9 mouse cellular contexts compared by ENCODE assay signal in the genomic region with DNA sequence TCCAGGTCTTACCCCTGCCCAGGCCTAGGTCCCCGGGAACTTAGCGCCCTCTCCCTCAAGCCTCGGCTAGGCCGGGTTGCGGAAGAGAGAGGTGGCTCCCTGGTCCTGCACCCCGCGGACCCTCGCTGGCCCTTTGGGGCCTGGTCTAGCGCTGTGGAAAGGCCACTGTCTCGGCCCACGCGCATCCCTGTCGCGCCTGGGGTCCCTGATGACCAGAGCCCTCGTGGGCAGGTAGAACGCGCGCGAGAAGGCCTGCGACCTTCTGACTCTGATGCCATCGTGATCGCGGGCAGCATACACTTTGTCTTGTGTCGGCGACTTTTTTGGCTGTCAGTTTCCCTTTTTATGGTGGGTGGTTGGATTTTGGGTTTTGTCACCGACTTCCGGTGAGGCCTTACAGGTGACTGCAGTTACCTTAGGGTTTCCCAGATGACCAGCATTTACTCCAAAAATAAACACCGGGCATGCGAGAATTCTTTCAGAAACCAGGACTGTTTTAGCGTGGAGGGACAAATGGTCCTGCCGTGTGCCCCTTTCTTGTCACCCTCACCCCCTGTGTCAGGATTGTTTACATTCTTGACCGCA. TPM values are rescaled to one million over a fixed set of nuclear protein-coding genes. Genes with fewer than 3 reads are reported as not detected.
A peak's percentile ranks its signal among the peaks of the same experiment; 100 is the strongest.
DNase-seq lines count a peak whose midpoint lies in the region; ATAC-seq and TF ChIP-seq lines count a peak whose summit lies in the region.
"Had no signal": no experiment of that assay in that cellular context is flagged by ENCODE, and none has a peak within 500 bp of the region (broad histone marks: within the 10 kb centered on the region; RNA-seq: fewer than 3 reads in every experiment).

A gene (minus strand): TSS at position 223 of the 585 bp plus-strand sequence.

- no peak for TF ChIP-seq POLR2A in lung, adult 2 months (IDR thresholded peaks at IDR 0.05; ENCODE audit: borderline replicate concordance, extremely low read depth, low read depth, low read length)
- TF ChIP-seq POLR2A in limb, embryonic 14.5 days (IDR thresholded peaks at IDR 0.05; ENCODE audit: borderline replicate concordance, extremely low read depth, insufficient read depth, insufficient read length): no peak

- no peaks in the 10 kb centered on the region for H3K36me3 ChIP-seq in forebrain, embryonic 11.5 days (ENCODE audit: control insufficient read depth, insufficient read depth, low read length)
- H3K36me3 ChIP-seq in limb, embryonic 14.5 days (ENCODE audit: control insufficient read depth, insufficient read depth, low read length): peaks cover 3% of the 10 kb centered on the region; the same call in 1 of the 2 replicates

- peak within 1 kb of the TSS; percentile 93 for H3K9ac ChIP-seq in forebrain, embryonic 11.5 days (ENCODE audit: low read length)
- peak within 1 kb of the TSS; percentile 91 for H3K9ac ChIP-seq in limb, embryonic 14.5 days (ENCODE audit: low read depth, low read length, severe bottlenecking)

- no peaks in the 10 kb centered on the region for H3K27me3 ChIP-seq in forebrain, embryonic 11.5 days (ENCODE audit: control insufficient read depth, insufficient read depth, low read length)
- no peaks in the 10 kb centered on the region for H3K27me3 ChIP-seq in limb, embryonic 14.5 days (ENCODE audit: control insufficient read depth, insufficient read depth, low read length)

- ATAC-seq in forebrain, embryonic 11.5 days (replicated peaks; ENCODE audit: low FRiP score): peak; percentile 69
- ATAC-seq in limb, embryonic 14.5 days (ENCODE audit: low FRiP score, low read depth): no peak; the same call in 1 of the 2 replicates
- peak; percentile 40 for ATAC-seq in monocyte, adult 5-6 weeks (replicated peaks; ENCODE audit: insufficient number of reproducible peaks, low FRiP score, low TSS enrichment, poor library complexity, severe bottlenecking)

- H3K4me3 ChIP-seq in lung, adult 2 months (replicated peaks; ENCODE audit: extremely low read depth, low read depth, low read length): peak within 1 kb of the TSS; percentile 71
- peak within 1 kb of the TSS; percentile 74 for H3K4me3 ChIP-seq in forebrain, embryonic 11.5 days (ENCODE audit: low read depth, low read length)
- H3K4me3 ChIP-seq in limb, embryonic 14.5 days (replicated peaks; ENCODE audit: low read length): peak within 1 kb of the TSS; percentile 70

- no peaks in the 10 kb centered on the region for H3K9me3 ChIP-seq in forebrain, embryonic 11.5 days (ENCODE audit: control insufficient read depth, low read length)
- no peaks in the 10 kb centered on the region for H3K9me3 ChIP-seq in limb, embryonic 14.5 days (ENCODE audit: control insufficient read depth, low read length)

- peaks cover 6% of the 10 kb centered on the region; the same call in 1 of the 2 replicates for H3K4me1 ChIP-seq in lung, adult 2 months (ENCODE audit: control insufficient read depth, insufficient read depth, low read length)
- peaks cover 4% of the 10 kb centered on the region; the same call in 1 of the 2 replicates for H3K4me1 ChIP-seq in forebrain, embryonic 11.5 days (replicated peaks; ENCODE audit: control insufficient read depth, insufficient read depth, low read length)
- peaks cover 14% of the 10 kb centered on the region for H3K4me1 ChIP-seq in limb, embryonic 14.5 days (ENCODE audit: control insufficient read depth, insufficient read depth, low read length)

- no peak for TF ChIP-seq CTCF in lung, adult 2 months (IDR thresholded peaks at IDR 0.05; ENCODE audit: insufficient read depth, low read length)

- H3K27ac ChIP-seq in forebrain, embryonic 11.5 days (ENCODE audit: low read depth, low read length): no peak within 1 kb of the TSS
- peak within 1 kb of the TSS; percentile 55; the same call in 1 of the 2 replicates for H3K27ac ChIP-seq in limb, embryonic 14.5 days (replicated peaks; ENCODE audit: low read depth, low read length)

- peak within 1 kb of the TSS; percentile 88 for H3K4me2 ChIP-seq in forebrain, embryonic 11.5 days (ENCODE audit: low read depth, low read length, severe bottlenecking)
- peak within 1 kb of the TSS; percentile 69 for H3K4me2 ChIP-seq in limb, embryonic 14.5 days (replicated peaks; ENCODE audit: low read depth, low read length, severe bottlenecking)

- WGBS in lung, adult 2 months: under 1% methylated on average over 32 of the region's 32 CpGs
- 1% methylated on average over 32 of the region's 32 CpGs for WGBS in forebrain, embryonic 11.5 days
- under 1% methylated on average over 30 of the region's 32 CpGs for WGBS in limb, embryonic 14.5 days

- peak; percentile 50 for DNase-seq in adrenal gland, postnatal 36 days
- no peak for DNase-seq in adrenal gland, postnatal 4 days (ENCODE audit: low spot score in 2 of 2)
- no peak for DNase-seq in lung, adult 2 months
- DNase-seq in lung, postnatal 4 days: no peak
- no peak for DNase-seq in forebrain, embryonic 11.5 days (ENCODE audit: low spot score)
- no peak for DNase-seq in limb, embryonic 14.5 days (ENCODE audit: low spot score)
- DNase-seq in urinary bladder, postnatal 10 days (ENCODE audit: low spot score): no peak

RNA-seq across cellular contexts. Expression of the gene that starts here (rescaled TPM):
- total RNA-seq in adrenal gland, postnatal 36 days (2021): not detected
- total RNA-seq in adrenal gland, postnatal 4 days (2021): under 1 TPM in 1 of 2 experiments, not detected in 1; 0.96 TPM
- not detected in 2 replicates for polyA plus RNA-seq in lung, adult 2 months (2012; rRNA removed)
- polyA plus RNA-seq in forebrain, embryonic 11.5 days (2014; fragmentation: Nextera tagmentation; extraction: Ambion mirVana): 1.6 and 2.1 TPM in 2 replicates
- not detected in 2 replicates for polyA plus RNA-seq in limb, embryonic 14.5 days (2012; rRNA removed)
- polyA plus RNA-seq in limb, embryonic 14.5 days (2014; fragmentation: Nextera tagmentation; extraction: Ambion mirVana): 2.3 and 3.1 TPM in 2 replicates
- not detected in 3 replicates for total RNA-seq in monocyte, adult 5-6 weeks (2017)
- total RNA-seq: hematopoietic stem cell, adult 5-6 weeks had no signal

Comparison
In these comparisons a context has a peak if more than half of its experiments do, and no peak if none do; other contexts are left out.
1. Peak in DNase-seq in adrenal gland, postnatal 36 days; RNA of the gene not detected or under 1 TPM.
2. Peak in ATAC-seq in monocyte, adult 5-6 weeks; RNA of the gene not detected or under 1 TPM.